Mouse (Mus musculus) v-Abl transformed pro-B cells (cell line): ENCODE data around the gene Blmh.

ENCODE experiments used
- in situ Hi-C, 2 experiments: fragments of 400-800 bp; cut with MboI; formaldehyde crosslinking; loops; one replicate each; pipeline ENCODE4 v1.15.1; 2025; ENCODE audit not compliant: unreplicated experiment in 2 of 2

Blmh gene

GRCm38 (mm10) chr11:76924759-76925236 is at the start of gene Blmh:
Gene Blmh (plus strand): TSS chr11:76924809.
- in situ Hi-C loops = no loop called here

GRCm38 (mm10) chr11:76879816-76880215 is 44.8 kb upstream of the Blmh start:
- in situ Hi-C loops = loop anchor here (25.0 kb wide), 1 partner anchor 343 kb away; no protein-coding TSS in a partner anchor

- in situ Hi-C loops = loop anchor here (25.0 kb wide), 1 partner anchor 347 kb away; no protein-coding TSS in a partner anchor
These were observed 40.2 kb upstream of the Blmh start for GRCm38 (mm10) chr11:76884451-76884850.

- in situ Hi-C loops = loop anchor here (5.0 to 25.0 kb wide), 4 partner anchors 102 to 352 kb away; partner anchors contain the start of gene Trarg1 (in 1 of the 2)
These were observed 35.1 kb upstream of the Blmh start for GRCm38 (mm10) chr11:76889339-76890164.

GRCm38 (mm10) chr11:76891171-76891570 is 33.4 kb upstream of the Blmh start:
- in situ Hi-C loops = loop anchor here (5.0 to 25.0 kb wide), 4 partner anchors 104 to 354 kb away; partner anchors contain the start of gene Trarg1 (in 1 of the 2)

GRCm38 (mm10) chr11:76891738-76892349 is 32.8 kb upstream of the Blmh start:
- in situ Hi-C loops = loop anchor here (5.0 to 25.0 kb wide), 4 partner anchors 105 to 355 kb away; partner anchors contain the start of gene Trarg1 (in 1 of the 2)

- in situ Hi-C loops = loop anchor here (5.0 to 25.0 kb wide), 4 partner anchors 106 to 356 kb away; partner anchors contain the start of gene Trarg1 (in 1 of the 2)
These were observed 31.6 kb upstream of the Blmh start for GRCm38 (mm10) chr11:76892972-76893371.

- in situ Hi-C loops = loop anchor here (5.0 to 25.0 kb wide), 4 partner anchors 106 to 356 kb away; partner anchors contain the start of gene Trarg1 (in 1 of the 2)
These were observed 31.0 kb upstream of the Blmh start for GRCm38 (mm10) chr11:76893570-76893969.

GRCm38 (mm10) chr11:76894240-76894639 is 30.4 kb upstream of the Blmh start:
- in situ Hi-C loops = loop anchor here (5.0 to 25.0 kb wide), 4 partner anchors 107 to 357 kb away; partner anchors contain the start of gene Trarg1 (in 1 of the 2)

GRCm38 (mm10) chr11:76896360-76896759 is 28.2 kb upstream of the Blmh start:
- in situ Hi-C loops = loop anchor here (25.0 kb wide), 1 partner anchor 359 kb away; no protein-coding TSS in a partner anchor

DNA sequence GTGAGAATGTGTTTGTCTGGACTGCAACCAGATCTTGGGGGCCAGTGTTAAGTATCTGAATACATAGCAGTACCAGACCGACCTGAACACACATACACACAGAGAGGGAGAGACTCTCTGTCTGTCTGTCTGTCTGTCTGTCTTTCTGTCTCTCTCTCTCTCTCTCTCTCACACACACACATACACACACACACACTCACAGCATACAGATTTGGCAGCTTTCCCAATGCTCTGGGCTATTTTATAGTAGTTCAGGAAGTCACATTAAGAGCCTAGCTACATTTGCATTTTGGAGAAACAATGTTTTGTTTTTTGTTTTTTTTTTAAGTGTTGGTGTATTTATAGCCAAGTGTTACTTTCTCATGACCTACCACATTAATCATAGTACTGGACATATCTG is 27.5 kb upstream of the Blmh start:
- in situ Hi-C loops = loop anchor here (25.0 kb wide), 1 partner anchor 360 kb away; no protein-coding TSS in a partner anchor

- in situ Hi-C loops = loop anchor here (25.0 kb wide), 1 partner anchor 361 kb away; no protein-coding TSS in a partner anchor
These were observed 26.7 kb upstream of the Blmh start for GRCm38 (mm10) chr11:76897871-76898270.

- in situ Hi-C loops = loop anchor here (25.0 kb wide), 1 partner anchor 361 kb away; no protein-coding TSS in a partner anchor
These were observed 25.9 kb upstream of the Blmh start for GRCm38 (mm10) chr11:76898751-76899150.

GRCm38 (mm10) chr11:76899758-76900738 is 24.6 kb upstream of the Blmh start:
- in situ Hi-C loops = loop anchor here (5.0 to 25.0 kb wide), 2 partner anchors 192 to 363 kb away; no protein-coding TSS in a partner anchor

- in situ Hi-C loops = loop anchor here in 1 of 2 experiments (5.0 kb wide), 1 partner anchor 191 kb away; no protein-coding TSS in a partner anchor
These were observed 22.8 kb upstream of the Blmh start, which contains the start of gene Tmigd1 for GRCm38 (mm10) chr11:76901579-76902361. Gene Tmigd1 (plus strand): TSS chr11:76902159.

- in situ Hi-C loops = loop anchor here in 1 of 2 experiments (5.0 kb wide), 1 partner anchor 188 kb away; no protein-coding TSS in a partner anchor
These were observed 20.3 kb upstream of the Blmh start for GRCm38 (mm10) chr11:76904340-76904739.

DNA sequence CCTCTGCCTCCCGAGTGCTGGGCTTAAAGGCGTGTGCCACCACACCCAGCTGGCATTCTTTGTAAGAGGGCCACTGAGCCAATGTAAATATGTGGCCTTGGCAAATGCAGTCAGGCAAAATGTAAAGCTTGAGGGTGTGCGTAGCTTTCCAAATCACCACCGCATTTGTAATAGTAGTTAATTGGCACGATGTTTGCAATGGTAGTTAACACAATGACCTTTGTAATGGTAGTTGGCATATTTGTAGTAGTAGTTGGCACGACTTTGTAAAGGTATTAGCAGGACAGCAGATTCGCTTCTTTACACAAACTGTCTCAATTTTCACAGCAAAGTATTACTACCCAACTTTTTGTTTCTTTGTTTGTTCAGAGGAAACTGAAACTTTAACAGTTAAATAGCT is 16.0 kb upstream of the Blmh start:
- in situ Hi-C loops = no loop called here

DNA sequence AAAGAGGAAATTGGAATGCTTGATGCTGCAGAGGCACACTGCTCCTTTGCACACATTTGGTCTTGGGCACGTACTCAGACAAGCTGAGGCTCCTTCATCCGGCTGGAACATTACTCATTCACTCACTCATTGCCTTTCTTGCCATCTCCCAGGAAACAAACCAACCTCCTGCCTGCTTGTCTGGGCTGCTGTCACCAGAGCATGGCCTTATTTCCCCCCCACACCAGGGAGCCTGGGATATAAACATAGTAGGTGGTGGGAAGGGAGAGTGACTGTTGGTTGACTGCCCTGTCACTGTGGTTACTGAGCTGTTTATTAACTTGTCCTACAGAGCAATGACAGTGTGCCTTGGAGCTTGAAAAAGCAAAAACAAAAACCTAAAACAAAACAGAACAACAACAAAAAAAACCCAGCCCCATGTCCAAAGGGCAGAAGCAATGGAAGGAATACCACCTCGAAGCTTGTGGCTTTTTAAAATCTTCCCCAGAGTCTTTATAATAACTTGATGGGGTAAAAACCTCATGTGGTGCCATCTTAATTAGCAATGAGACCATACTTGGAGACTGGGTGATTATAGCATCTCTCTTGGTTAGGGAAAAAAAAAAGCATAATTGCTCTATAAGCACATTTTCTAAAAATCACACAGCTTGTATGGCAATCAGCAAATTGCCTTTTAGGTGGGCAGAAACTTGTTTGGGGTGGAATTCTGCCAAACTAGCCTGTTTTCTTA is 13.1 kb upstream of the Blmh start:
- in situ Hi-C loops = no loop called here
